Mouse (Mus musculus) liver, adult 2 months (tissue): ENCODE results near the gene Adk.

Source experiments
- CTCF ChIP-seq: fragments of 200-500 bp; IDR thresholded peaks from 2 replicates; pipeline ENCODE4 v1.5.1; 2011; ENCODE audit warnings: low read depth, low read length, control low read depth
- POLR2A ChIP-seq: fragments of 200-500 bp; IDR thresholded peaks from 2 replicates; pipeline ENCODE4 v1.6.1; 2011; ENCODE audit warnings: low read length, control low read depth; ENCODE audit not compliant: insufficient read depth; ENCODE audit errors: extremely low read depth

DNA sequence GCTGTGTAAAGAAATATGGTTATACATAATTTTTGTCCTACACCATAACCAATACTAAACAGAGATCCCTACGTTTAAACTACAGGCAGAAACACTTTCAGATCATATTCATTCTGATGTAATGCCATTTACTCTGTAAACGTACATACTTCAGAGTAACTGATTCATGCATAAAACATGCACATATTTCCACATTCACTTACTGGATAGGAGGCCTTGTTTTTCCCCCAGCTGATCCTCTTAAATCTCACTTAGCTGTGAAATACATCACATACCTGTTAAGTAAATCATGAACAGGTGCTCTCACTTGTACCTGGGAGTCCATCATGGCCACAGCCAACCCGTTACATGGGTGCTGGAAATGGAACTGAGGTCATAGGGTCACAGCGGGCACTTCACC is 285.6 kb downstream of the Adk start:
- TF ChIP-seq POLR2A (no peak), CTCF (no peak)
